Mouse (Mus musculus) forebrain, postnatal 0 days (tissue): ENCODE measurements around the gene Usp21. TPM values are rescaled to one million over a fixed set of nuclear protein-coding genes. Genes with fewer than 3 reads are reported as not detected.
A peak's percentile ranks its signal among the peaks of the same experiment; 100 is the strongest.

ENCODE experiments used
- ATAC-seq: fragments of 200-750 bp; cut with Nextera tagmentation; 2 replicates; pipeline ENCODE4 v1.8.0; 2017; ENCODE audit warnings: mild to moderate bottlenecking, moderate library complexity
- DNase-seq: peaks from one replicate; pipeline ENCODE4 v3.0.0-alpha.2; 2015
- H3K27ac ChIP-seq: fragments of 300-500 bp; sonication (generic); 2 replicates; pipeline ENCODE4 v1.5.1; 2014; ENCODE audit warnings: low read depth, mild to moderate bottlenecking, antibody characterized with exemption, low read length, moderate library complexity, mixed read lengths
- H3K27me3 ChIP-seq: fragments of 300-500 bp; sonication (generic); 2 replicates; pipeline ENCODE4 v1.6.1; 2014; ENCODE audit warnings: mild to moderate bottlenecking, low read length, mixed read lengths; ENCODE audit not compliant: insufficient read depth
- H3K36me3 ChIP-seq: fragments of 300-500 bp; sonication (generic); 2 replicates; pipeline ENCODE4 v1.6.1; 2014; ENCODE audit warnings: mild to moderate bottlenecking, moderate library complexity; ENCODE audit not compliant: insufficient read depth
- H3K4me1 ChIP-seq: fragments of 300-500 bp; sonication (generic); 2 replicates; pipeline ENCODE4 v1.6.1; 2014; ENCODE audit warnings: antibody characterized with exemption; ENCODE audit not compliant: insufficient read depth
- H3K4me2 ChIP-seq: fragments of 300-500 bp; sonication (generic); 2 replicates; pipeline ENCODE4 v1.6.1; 2014; ENCODE audit warnings: low read depth, mild to moderate bottlenecking, moderate library complexity
- H3K4me3 ChIP-seq: fragments of 300-500 bp; sonication (generic); 2 replicates; pipeline ENCODE4 v1.5.1; 2014; ENCODE audit warnings: low read depth, low read length, mixed read lengths
- H3K9ac ChIP-seq: fragments of 300-500 bp; sonication (generic); 2 replicates; pipeline ENCODE4 v1.6.1; 2014; ENCODE audit warnings: mild to moderate bottlenecking
- H3K9me3 ChIP-seq: fragments of 300-500 bp; sonication (generic); 2 replicates; pipeline ENCODE4 v1.6.1; 2016; ENCODE audit warnings: low read length
- CTCF ChIP-seq: sonication (generic); IDR thresholded peaks from 2 replicates; pipeline ENCODE4 v1.5.1; 2016; ENCODE audit warnings: antibody characterized with exemption, control low read depth, low read depth
- WGBS: fragments of 180-500 bp; shearing (Covaris S2); extraction: QIAGEN DNeasy Blood & Tissue Kit; methylation state at CpG from one replicate; pipeline ENCODE4 v1.1.7; 2014; 5-methylcytosine and 5-hydroxymethylcytosine counted together
- polyA plus RNA-seq: library from polyadenylated mRNA; unstranded; fragments of >200 nt; fragmentation: Nextera tagmentation; extraction: Ambion mirVana; gene quantifications from 2 replicates; pipeline ENCODE4 v1.2.1, GENCODE M21; 2015
- total RNA-seq: library from RNA; depleted of rRNA; stranded (reverse); fragments of >200 nt; gene quantifications from 2 replicates; pipeline ENCODE4 v1.2.3, GENCODE M21; 2014

The Usp21 gene
- total and polyA plus RNA-seq, 2 experiments from 2014 or later, result 66.5 to 80.4 TPM

DNA sequence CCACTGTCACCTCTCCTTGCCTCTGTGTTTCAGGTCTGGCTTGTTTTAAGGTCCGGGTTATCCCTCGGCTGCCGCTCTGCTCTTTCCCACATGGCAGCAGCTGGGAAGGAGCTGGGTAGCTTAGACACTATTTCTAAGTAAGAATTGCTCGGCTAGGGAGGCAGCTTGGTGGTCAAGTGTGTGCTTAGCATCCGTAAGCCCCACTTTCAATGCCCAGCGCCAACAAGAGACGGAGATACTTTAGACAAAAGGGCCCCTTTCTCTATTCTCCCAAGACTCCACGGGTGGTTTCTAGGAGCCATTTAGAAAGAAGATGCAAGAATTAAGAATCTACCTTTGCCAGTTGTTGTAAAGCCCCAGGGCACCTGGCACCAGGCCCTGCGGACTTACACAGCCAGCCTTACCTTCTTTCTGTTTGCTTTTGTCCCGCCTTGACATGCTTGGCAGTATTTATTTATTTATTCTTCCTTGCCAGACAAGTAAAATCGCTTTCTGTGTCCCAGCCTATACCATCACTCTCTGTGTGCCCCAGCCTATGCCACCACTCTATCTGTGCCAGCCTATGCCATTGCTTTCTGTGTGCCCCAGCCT lies 12.6 kb downstream of the Usp21 start:
- Histone ChIP-seq H3K36me3 (peaks cover 45% of the 10 kb centered on the region), H3K9me3 (no peaks in the 10 kb centered on the region), H3K4me2 (no peak overlapping the region), H3K4me3 (no peak overlapping the region), H3K27ac (no peak overlapping the region), H3K4me1 (peaks cover 12% of the 10 kb centered on the region), H3K9ac (no peak overlapping the region), H3K27me3 (no peaks in the 10 kb centered on the region)
- no peak for TF ChIP-seq CTCF
- WGBS, result 66% methylated on average over 11 of the region's 11 CpGs
- ATAC-seq (no peak), DNase-seq (no peak)

GRCm38 (mm10) chr1:171274171-171274570 lies 13.6 kb downstream of the Usp21 start:
- ATAC-seq (no peak), DNase-seq (no peak)
- Histone ChIP-seq H3K4me3 (no peak overlapping the region), H3K36me3 (peaks cover 45% of the 10 kb centered on the region), H3K9ac (no peak overlapping the region), H3K27me3 (no peaks in the 10 kb centered on the region), H3K4me2 (no peak overlapping the region), H3K27ac (no peak overlapping the region), H3K4me1 (peaks cover 8% of the 10 kb centered on the region), H3K9me3 (no peaks in the 10 kb centered on the region)
- no peak for TF ChIP-seq CTCF
- WGBS, result 89% methylated on average over 12 of the region's 12 CpGs

DNA sequence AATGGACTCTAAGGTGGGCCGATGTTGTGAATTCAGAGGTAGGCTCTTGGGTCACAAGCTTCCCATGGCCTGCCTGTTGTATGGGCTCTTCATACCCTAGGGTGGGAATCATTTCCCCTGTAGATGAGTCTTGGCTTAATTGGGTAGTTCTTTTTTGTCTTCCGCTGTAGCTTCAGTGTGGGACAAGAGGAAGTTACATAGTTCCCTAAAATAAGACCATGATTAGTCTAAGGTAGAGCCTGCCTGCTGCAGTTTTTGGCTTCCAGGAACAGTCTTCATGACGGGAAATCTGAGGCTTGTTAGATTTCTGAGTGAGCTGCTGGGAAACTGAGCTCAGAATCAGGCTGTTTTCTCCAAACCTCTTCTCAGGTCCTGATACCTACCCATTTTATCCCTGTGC lies 15.7 kb downstream of the Usp21 start:
- Histone ChIP-seq H3K9ac (no peak overlapping the region), H3K36me3 (peaks cover 38% of the 10 kb centered on the region), H3K9me3 (no peaks in the 10 kb centered on the region), H3K27me3 (no peaks in the 10 kb centered on the region), H3K27ac (no peak overlapping the region), H3K4me2 (no peak overlapping the region), H3K4me1 (peaks cover 8% of the 10 kb centered on the region), H3K4me3 (no peak overlapping the region)
- ATAC-seq, result no peak
- DNase-seq, result no peak
- WGBS, result 94% methylated on average over 3 of the region's 3 CpGs
- TF ChIP-seq CTCF, result no peak

- Histone ChIP-seq H3K4me3 (no peak overlapping the region), H3K4me1 (peaks cover 8% of the 10 kb centered on the region), H3K36me3 (peaks cover 33% of the 10 kb centered on the region), H3K9me3 (no peaks in the 10 kb centered on the region), H3K27me3 (no peaks in the 10 kb centered on the region), H3K9ac (no peak overlapping the region), H3K27ac (no peak overlapping the region), H3K4me2 (peak overlapping the region; percentile 96; the same call in 1 of the 2 replicates)
- ATAC-seq, result no peak
- TF ChIP-seq CTCF, result no peak
- DNase-seq, result no peak
- 73% methylated on average over 10 of the region's 10 CpGs for WGBS
Observed at GRCm38 (mm10) chr1:171271622-171272021, 16.2 kb downstream of the Usp21 start.

- Histone ChIP-seq H3K4me3 (peak overlapping the region; percentile 71), H3K9ac (peak overlapping the region; percentile 73; the same call in 1 of the 2 replicates), H3K4me1 (peaks cover 8% of the 10 kb centered on the region), H3K36me3 (peaks cover 29% of the 10 kb centered on the region), H3K4me2 (peak overlapping the region; percentile 96), H3K9me3 (no peaks in the 10 kb centered on the region), H3K27me3 (no peaks in the 10 kb centered on the region), H3K27ac (peak overlapping the region; percentile 51; the same call in 1 of the 2 replicates)
- WGBS, result 55% methylated on average over 9 of the region's 9 CpGs
- ATAC-seq (no peak), DNase-seq (no peak)
- no peak for TF ChIP-seq CTCF
Observed at GRCm38 (mm10) chr1:171271196-171271595, 16.6 kb downstream of the Usp21 start.

- Histone ChIP-seq H3K36me3 (peaks cover 22% of the 10 kb centered on the region), H3K4me2 (peak overlapping the region; percentile 96), H3K9ac (peak overlapping the region; percentile 73), H3K9me3 (no peaks in the 10 kb centered on the region), H3K27me3 (no peaks in the 10 kb centered on the region), H3K27ac (peak overlapping the region; percentile 51), H3K4me3 (peak overlapping the region; percentile 71), H3K4me1 (peaks cover 8% of the 10 kb centered on the region)
- ATAC-seq, result peak; percentile 45
- no peak for TF ChIP-seq CTCF
- DNase-seq, result no peak
- WGBS, result 2% methylated on average over 19 of the region's 19 CpGs
Observed at GRCm38 (mm10) chr1:171270573-171270900, 17.3 kb downstream of the Usp21 start.

DNA sequence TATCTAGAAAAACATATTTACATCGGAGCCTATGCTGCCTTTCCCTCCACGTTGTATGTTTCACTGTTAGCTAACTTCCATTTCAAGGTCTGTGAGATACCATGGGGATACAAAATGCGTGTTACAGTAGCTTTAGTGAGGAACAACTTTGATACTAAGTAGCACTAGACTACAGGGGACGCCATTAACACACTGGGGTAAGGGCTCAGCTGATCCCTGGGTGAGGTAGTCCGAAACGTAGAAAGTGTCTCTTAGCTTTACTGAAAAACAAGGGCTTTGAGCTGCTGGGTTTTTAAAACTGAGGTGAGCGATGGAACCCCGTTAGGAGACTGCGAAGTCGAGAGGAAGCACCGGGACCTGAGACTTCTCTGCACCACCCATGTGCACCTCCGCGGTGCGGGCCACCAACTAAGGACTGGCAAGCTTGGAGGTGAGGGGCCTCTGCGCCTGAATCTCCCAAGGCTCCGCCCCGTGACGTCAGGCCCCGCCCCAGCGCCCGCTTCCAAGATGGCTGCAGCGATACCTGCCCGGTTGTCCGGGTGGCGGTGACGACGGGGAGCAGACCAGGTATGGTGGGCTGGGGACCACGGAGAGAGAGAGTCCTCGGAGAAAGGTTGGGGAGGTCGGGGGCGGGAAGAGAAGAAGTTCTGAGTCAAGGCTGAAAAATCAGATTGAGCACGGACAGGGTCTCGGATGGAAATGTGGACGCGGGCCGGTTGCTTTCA lies 17.8 kb downstream of the Usp21 start, which contains the start of gene B4galt3:
TSS of gene B4galt3 (plus strand) at position 481 of the 725 bp plus-strand sequence.
- no peak for TF ChIP-seq CTCF
- ATAC-seq, result peak; percentile 97
- WGBS, result 3% methylated on average over 36 of the region's 36 CpGs

More for the DNA sequence above, 17.8 kb downstream of the Usp21 start, which contains the start of gene B4galt3:
- Histone ChIP-seq H3K4me1 (peaks cover 8% of the 10 kb centered on the region), H3K4me3 (peak within 1 kb of the TSS; percentile 71), H3K36me3 (peaks cover 17% of the 10 kb centered on the region), H3K27me3 (no peaks in the 10 kb centered on the region), H3K9ac (peak within 1 kb of the TSS; percentile 73), H3K27ac (peak within 1 kb of the TSS; percentile 51), H3K4me2 (peak within 1 kb of the TSS; percentile 96), H3K9me3 (no peaks in the 10 kb centered on the region)
- DNase-seq, result peak; percentile 92
